Mouse (Mus musculus) heart, postnatal 10 days (tissue): ENCODE measurements around the gene Klf11. TPM values are rescaled to one million over a fixed set of nuclear protein-coding genes. Genes with fewer than 3 reads are reported as not detected.
A peak's percentile ranks its signal among the peaks of the same experiment; 100 is the strongest.
"Not testable (repeated sequence)": the region's sequence is repeated elsewhere in the genome, so short reads cannot be mapped to it uniquely, and the experiment has no call there.

Experiments
- DNase-seq, 2 experiments: peaks; one replicate each; pipeline ENCODE4 v3.0.0; 2021
- intact Hi-C: fragments of 180-260 bp; cut with DNase I; formaldehyde crosslinking; loops from one replicate; pipeline ENCODE4 v1.15.1; 2025
- total RNA-seq, 2 experiments: library from RNA; stranded (reverse); gene quantifications; 2 replicates each; pipeline ENCODE4 v1.2.3; 2021

Klf11 gene
- total RNA-seq, 2 experiments from 2014 or later, result 25.5 to 37.3 TPM

GRCm38 (mm10) chr12:24698514-24698913, 47.4 kb downstream of the Klf11 start:
- no peak for DNase-seq
- intact Hi-C loops, result no loop called here

- DNase-seq, result no peak
- intact Hi-C loops, result no loop called here
Measured at GRCm38 (mm10) chr12:24699578-24699977, 48.5 kb downstream of the Klf11 start.

DNA sequence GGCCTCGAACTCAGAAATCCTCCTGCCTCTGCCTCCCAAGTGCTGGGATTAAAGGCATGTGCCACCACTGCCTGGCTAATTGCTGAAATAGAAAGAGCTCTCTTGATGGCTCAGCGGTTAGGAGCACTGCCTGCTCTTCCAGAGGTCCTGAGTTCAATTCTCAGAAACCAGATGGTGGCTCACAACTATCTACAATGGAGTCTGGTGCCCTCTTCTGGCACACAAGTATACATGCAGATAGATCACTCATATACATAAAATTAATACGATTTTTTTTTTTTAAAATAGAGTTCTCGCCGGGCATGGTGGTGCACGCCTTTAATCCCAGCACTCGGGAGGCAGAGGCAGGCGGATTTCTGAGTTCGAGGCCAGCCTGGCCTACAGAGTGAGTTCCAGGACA, 50.5 kb downstream of the Klf11 start:
- DNase-seq, intact Hi-C loops: not testable (repeated sequence)

GRCm38 (mm10) chr12:24703013-24703412, 51.9 kb downstream of the Klf11 start:
- intact Hi-C loops, result no loop called here
- DNase-seq, result no peak

DNA sequence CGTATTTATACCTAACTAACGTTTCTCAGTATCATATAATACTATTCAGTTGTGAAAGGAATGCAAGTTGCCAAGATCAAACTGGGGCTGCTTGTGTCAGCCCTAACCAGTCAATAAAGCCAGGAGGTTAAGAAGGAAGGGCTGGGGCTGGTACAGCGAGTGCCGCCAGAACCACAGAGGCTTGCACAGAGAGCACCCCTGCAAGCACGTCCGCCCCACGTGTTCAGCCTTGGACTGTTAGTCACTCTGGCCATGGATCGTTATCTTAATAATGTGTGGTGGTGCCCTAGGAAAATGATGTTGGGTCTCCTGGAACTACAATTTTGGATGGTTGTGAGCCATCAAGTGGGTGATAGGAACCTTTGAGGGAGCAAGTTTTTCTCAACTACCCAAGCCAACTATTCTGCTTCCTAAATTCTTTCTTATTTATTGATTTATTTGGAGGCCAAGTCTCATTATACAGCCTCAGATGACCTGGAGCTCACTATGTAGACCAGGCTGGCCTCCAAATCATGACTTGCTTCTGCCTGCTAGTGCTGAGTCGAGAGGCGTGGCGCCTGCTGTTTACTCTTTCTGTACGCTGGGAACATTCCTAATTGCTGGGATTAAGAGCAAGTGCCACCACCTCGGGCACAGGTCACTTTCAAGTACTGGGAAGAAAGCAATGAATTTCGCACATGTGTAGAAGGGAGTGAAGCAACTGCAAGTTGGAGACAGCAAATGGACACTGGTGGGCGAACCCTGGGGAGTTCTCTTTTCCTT, 54.6 kb downstream of the Klf11 start:
- DNase-seq, result no peak
- intact Hi-C loops, result no loop called here

GRCm38 (mm10) chr12:24706764-24707479, 55.8 kb downstream of the Klf11 start:
- peak; percentile 58 to 63 for DNase-seq
- intact Hi-C loops, result no loop called here

- intact Hi-C loops, result no loop called here
Measured at GRCm38 (mm10) chr12:24707480-24707802, 56.4 kb downstream of the Klf11 start.

GRCm38 (mm10) chr12:24707954-24708823, 57.1 kb downstream of the Klf11 start, which contains the start of gene Rrm2:
Rrm2 (plus strand) TSS chr12:24708241.
- DNase-seq, result peak; percentile 96
- intact Hi-C loops, result loop anchor here (2.0 kb wide), 1 partner anchor 125 kb away; no protein-coding TSS in a partner anchor

More at GRCm38 (mm10) chr12:24707480-24707802, 56.4 kb downstream of the Klf11 start:
- DNase-seq, result no peak

GRCm38 (mm10) chr12:24708824-24709218, 57.7 kb downstream of the Klf11 start:
- DNase-seq, result no peak
- intact Hi-C loops, result loop anchor here (2.0 kb wide), 1 partner anchor 124 kb away; no protein-coding TSS in a partner anchor

DNA sequence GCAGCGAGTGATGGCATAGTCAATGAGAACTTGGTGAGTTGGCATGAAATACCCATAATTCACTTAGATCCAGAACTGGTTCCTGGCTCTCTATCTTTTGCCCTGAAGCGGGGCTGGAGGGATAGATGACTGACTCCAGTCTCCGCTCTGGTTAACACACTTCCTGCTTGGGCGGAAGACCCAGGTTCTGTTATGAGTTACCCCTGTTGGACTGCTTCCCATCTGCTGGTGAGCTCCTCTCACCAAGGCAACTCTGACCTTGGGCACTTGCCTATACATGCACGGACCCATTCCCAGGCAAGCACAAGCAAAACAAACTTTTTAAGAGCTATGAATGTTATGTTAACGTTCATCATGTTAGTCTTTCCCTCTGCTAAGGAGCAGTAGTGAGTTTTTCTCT, 58.3 kb downstream of the Klf11 start:
- intact Hi-C loops, result loop anchor here (2.0 kb wide), 1 partner anchor 123 kb away; no protein-coding TSS in a partner anchor
- no peak for DNase-seq

DNA sequence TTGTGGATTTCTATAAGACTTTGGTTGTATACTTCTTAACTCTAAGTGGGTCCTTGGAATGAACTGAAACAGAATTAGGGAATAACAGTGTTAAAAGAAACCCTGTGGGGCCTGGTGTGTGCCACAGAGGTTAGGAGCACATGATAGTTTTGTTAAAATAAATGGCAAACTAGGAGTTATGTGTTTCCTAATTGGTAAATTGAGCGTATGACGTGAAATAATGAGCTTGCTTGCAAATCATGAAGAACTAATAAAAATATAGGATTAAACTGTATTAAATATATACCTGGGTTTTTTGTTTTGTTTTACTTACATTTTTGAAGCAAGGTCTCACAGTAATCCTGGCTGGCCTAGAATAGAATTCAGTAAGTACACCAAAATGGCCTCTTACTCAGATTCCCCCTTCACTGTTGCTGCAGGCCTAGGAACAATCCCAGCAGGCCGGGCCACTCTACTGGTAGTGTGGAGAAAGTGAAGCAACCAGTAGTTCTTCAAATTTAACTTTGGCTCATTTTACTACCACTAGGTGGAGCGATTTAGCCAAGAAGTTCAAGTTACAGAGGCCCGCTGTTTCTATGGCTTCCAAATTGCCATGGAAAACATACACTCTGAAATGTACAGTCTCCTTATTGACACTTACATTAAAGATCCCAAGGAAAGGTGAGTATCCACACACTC, 58.9 kb downstream of the Klf11 start:
- intact Hi-C loops, result loop anchor here (1.0 to 2.0 kb wide), 2 partner anchors 123 to 238 kb away; no protein-coding TSS in a partner anchor
- DNase-seq, result peak; percentile 78 to 85

- intact Hi-C loops, result loop anchor here (1.0 kb wide), 1 partner anchor 238 kb away; no protein-coding TSS in a partner anchor
- DNase-seq, result no peak
Measured at GRCm38 (mm10) chr12:24710672-24711071, 59.6 kb downstream of the Klf11 start.

Other genes starting within 250 kb of the Klf11 start
- 10 to 100 TPM; 12.2 to 12.5 TPM for gene Taf1b, start 152.9 kb upstream of the Klf11 start, total RNA-seq
- gene Grhl1, start 79.0 kb upstream of the Klf11 start, total RNA-seq, result under 1 TPM; 0.22 to 0.65 TPM
- gene Cys1, start 30.5 kb downstream of the Klf11 start, total RNA-seq, result 1 to 10 TPM; 5.1 to 5.9 TPM
- 10 to 100 TPM; 44.3 to 46.4 TPM for gene Rrm2, start 57.0 kb downstream of the Klf11 start, total RNA-seq
- 10 to 100 TPM; 17.3 to 18.3 TPM for gene Mboat2, start 179.6 kb downstream of the Klf11 start, total RNA-seq